Mouse (Mus musculus): ENCODE measurements around the gene Cc2d1b.

Cc2d1b gene

GRCm38 (mm10) chr4:108638752-108639151 lies 19.0 kb downstream of the Cc2d1b start:
- no peak for DNase-seq (ENCODE audit: extremely low spot score, low spot score)

GRCm38 (mm10) chr4:108664407-108664806 lies 44.7 kb downstream of the Cc2d1b start:
- DNase-seq (ENCODE audit: extremely low spot score, low spot score): no peak
